Mouse (Mus musculus) intestine, postnatal 0 days (tissue): ENCODE results near the gene Prkg1. TPM values are rescaled to one million over a fixed set of nuclear protein-coding genes. Genes with fewer than 3 reads are reported as not detected.

Experiments used
- ATAC-seq: fragments of 200-750 bp; cut with Nextera tagmentation; 2 replicates; pipeline ENCODE4 v1.8.0; 2017; ENCODE audit warnings: mild to moderate bottlenecking, moderate TSS enrichment, moderate library complexity
- H3K27ac ChIP-seq: fragments of 300-500 bp; sonication (generic); 2 replicates; pipeline ENCODE4 v1.5.1; 2014; ENCODE audit warnings: mild to moderate bottlenecking, low read depth, low read length, moderate library complexity
- H3K27me3 ChIP-seq: fragments of 300-500 bp; sonication (generic); replicated peaks from 2 replicates; pipeline ENCODE4 v1.6.1; 2014; ENCODE audit warnings: low read length, mixed read lengths; ENCODE audit not compliant: control insufficient read depth, insufficient read depth
- H3K36me3 ChIP-seq: fragments of 300-500 bp; sonication (generic); 2 replicates; pipeline ENCODE4 v1.6.1; 2014; ENCODE audit warnings: mild to moderate bottlenecking, moderate library complexity; ENCODE audit not compliant: control insufficient read depth, insufficient read depth
- H3K4me1 ChIP-seq: fragments of 300-500 bp; sonication (generic); replicated peaks from 2 replicates; pipeline ENCODE4 v1.6.1; 2014; ENCODE audit warnings: antibody characterized with exemption, low read length, mixed read lengths; ENCODE audit not compliant: control insufficient read depth, insufficient read depth
- H3K4me2 ChIP-seq: fragments of 300-500 bp; sonication (generic); replicated peaks from 2 replicates; pipeline ENCODE4 v1.6.1; 2014; ENCODE audit warnings: low read depth, mild to moderate bottlenecking, moderate library complexity
- H3K4me3 ChIP-seq: fragments of 300-500 bp; sonication (generic); 2 replicates; pipeline ENCODE4 v1.5.1; 2014; ENCODE audit warnings: low read depth, low read length
- H3K9ac ChIP-seq: fragments of 300-500 bp; sonication (generic); 2 replicates; pipeline ENCODE4 v1.6.1; 2014; ENCODE audit warnings: mild to moderate bottlenecking, low read depth, low read length
- H3K9me3 ChIP-seq: fragments of 300-500 bp; sonication (generic); 2 replicates; pipeline ENCODE4 v1.6.1; 2016; ENCODE audit warnings: mixed run types; ENCODE audit not compliant: control insufficient read depth
- CTCF ChIP-seq: sonication (generic); IDR thresholded peaks from 2 replicates; pipeline ENCODE4 v1.5.1; 2016; ENCODE audit warnings: low read depth, mild to moderate bottlenecking, control low read depth, antibody characterized with exemption, moderate library complexity
- WGBS: fragments of 180-500 bp; shearing (Covaris S2); extraction: QIAGEN DNeasy Blood & Tissue Kit; methylation state at CpG from one replicate; pipeline ENCODE4 v1.1.7; 2014; 5-methylcytosine and 5-hydroxymethylcytosine counted together
- polyA plus RNA-seq: library from polyadenylated mRNA; unstranded; fragments of >200 nt; fragmentation: Nextera tagmentation; extraction: Ambion mirVana; gene quantifications from 2 replicates; pipeline ENCODE4 v1.2.1, GENCODE M21; 2015

The Prkg1 gene
- polyA plus RNA-seq, 1 experiment from 2014 or later = 4.0 TPM

DNA sequence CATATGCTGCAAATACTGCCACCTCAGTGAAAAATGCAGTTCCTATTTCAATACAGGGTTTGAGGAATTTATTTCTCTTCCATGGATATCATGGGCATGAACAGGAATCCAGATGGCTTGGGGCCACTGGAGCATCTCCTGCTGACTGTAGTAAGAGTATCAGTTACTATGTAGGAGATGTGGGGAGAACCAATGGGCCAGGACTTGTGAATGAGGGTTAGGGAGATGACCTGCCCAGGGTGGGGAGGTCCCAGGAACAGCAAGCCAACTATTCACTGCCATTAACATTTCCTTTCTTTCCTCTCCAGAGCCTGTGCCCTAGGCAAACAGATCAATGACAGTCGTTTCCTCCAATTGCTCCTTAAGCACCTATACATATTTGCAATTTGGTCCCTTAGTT, 593.8 kb downstream of the Prkg1 start:
- no peak overlapping the region for H3K9ac ChIP-seq
- no peak overlapping the region for H3K4me3 ChIP-seq
- H3K9me3 ChIP-seq = no peaks in the 10 kb centered on the region
- no peak overlapping the region for H3K4me2 ChIP-seq
- WGBS = 33% methylated on average over 1 of the region's 1 CpGs
- no peak for TF ChIP-seq CTCF
- H3K27me3 ChIP-seq = no peaks in the 10 kb centered on the region
- H3K36me3 ChIP-seq = no peaks in the 10 kb centered on the region
- no peaks in the 10 kb centered on the region for H3K4me1 ChIP-seq
- no peak for ATAC-seq
- no peak overlapping the region for H3K27ac ChIP-seq

DNA sequence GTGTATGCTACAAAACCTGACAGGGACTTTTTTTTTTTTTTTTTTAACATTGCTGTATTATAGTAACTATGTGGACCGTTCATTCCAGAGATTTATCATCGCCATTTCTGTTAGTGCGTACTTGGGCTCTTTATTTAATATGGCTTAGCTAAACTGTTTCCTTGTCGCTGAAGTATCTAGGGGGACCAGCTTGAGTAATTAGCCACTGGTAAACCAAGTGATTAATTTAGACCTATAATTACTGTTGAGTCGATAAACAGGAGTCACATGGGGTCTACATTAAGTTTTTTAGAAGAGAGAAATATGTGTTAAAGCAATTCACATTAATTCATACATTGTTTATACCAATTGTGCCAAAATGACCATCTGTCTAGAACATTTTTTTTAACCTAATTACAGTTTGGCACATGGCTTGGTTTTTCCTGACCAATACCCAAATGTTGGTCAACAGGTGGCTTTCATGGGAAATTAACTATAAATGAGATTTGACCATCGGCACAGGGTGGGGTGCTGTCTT, 605.8 kb downstream of the Prkg1 start:
- H3K27ac ChIP-seq = no peak overlapping the region
- no peaks in the 10 kb centered on the region for H3K9me3 ChIP-seq
- H3K9ac ChIP-seq = no peak overlapping the region
- H3K4me3 ChIP-seq = no peak overlapping the region
- WGBS = 67% methylated on average over 6 of the region's 6 CpGs
- no peak overlapping the region for H3K4me2 ChIP-seq
- no peaks in the 10 kb centered on the region for H3K36me3 ChIP-seq
- no peaks in the 10 kb centered on the region for H3K27me3 ChIP-seq
- H3K4me1 ChIP-seq = no peaks in the 10 kb centered on the region
- TF ChIP-seq CTCF = no peak
- ATAC-seq = no peak

DNA sequence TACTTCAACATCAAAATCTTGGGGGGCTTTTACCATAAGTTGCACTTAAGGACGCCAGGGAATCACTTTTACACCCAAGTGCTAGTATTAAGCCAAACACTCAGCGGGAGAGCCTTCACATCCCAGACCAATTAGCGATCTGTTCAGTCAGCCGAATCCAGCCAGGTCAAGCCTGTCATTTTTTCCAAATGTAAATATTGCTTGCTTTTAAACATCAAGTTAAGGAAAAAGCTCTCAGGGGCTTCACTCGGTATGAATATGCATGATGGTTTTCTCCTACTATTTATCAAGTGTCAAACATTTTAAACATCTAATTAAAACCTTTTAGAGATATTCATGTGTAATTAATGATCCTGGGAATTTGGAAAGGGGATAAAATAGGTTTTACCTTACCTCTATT, 611.4 kb downstream of the Prkg1 start:
- Histone ChIP-seq H3K9ac (no peak overlapping the region), H3K27ac (no peak overlapping the region), H3K4me3 (no peak overlapping the region), H3K36me3 (no peaks in the 10 kb centered on the region), H3K4me2 (no peak overlapping the region), H3K4me1 (no peaks in the 10 kb centered on the region), H3K27me3 (no peaks in the 10 kb centered on the region), H3K9me3 (no peaks in the 10 kb centered on the region)
- no peak for TF ChIP-seq CTCF
- no peak for ATAC-seq
- WGBS = 51% methylated on average over 5 of the region's 5 CpGs

DNA sequence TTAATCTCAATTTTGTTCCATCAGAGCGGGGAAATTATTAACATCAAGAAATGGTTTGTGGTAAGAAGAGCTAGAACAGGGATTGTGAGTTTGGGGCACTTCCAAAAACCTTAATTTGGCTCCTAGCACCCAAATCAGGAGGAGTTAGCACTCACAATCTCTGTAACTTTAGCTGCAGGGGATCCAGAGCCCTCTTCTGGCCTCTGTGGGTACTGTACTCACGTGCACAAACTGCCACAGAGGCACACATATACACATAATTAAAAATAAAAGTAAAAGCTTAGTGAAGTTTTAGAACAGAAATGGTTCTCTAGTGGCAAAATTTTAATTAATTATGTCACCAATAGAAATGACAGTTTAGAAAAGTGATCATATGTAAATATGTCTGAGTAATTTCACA, 614.9 kb downstream of the Prkg1 start:
- Histone ChIP-seq H3K9ac (no peak overlapping the region), H3K36me3 (no peaks in the 10 kb centered on the region), H3K27me3 (no peaks in the 10 kb centered on the region), H3K4me3 (no peak overlapping the region), H3K4me1 (no peaks in the 10 kb centered on the region), H3K27ac (no peak overlapping the region), H3K4me2 (no peak overlapping the region), H3K9me3 (no peaks in the 10 kb centered on the region)
- TF ChIP-seq CTCF = no peak
- no peak for ATAC-seq
- 91% methylated on average over 2 of the region's 2 CpGs for WGBS

DNA sequence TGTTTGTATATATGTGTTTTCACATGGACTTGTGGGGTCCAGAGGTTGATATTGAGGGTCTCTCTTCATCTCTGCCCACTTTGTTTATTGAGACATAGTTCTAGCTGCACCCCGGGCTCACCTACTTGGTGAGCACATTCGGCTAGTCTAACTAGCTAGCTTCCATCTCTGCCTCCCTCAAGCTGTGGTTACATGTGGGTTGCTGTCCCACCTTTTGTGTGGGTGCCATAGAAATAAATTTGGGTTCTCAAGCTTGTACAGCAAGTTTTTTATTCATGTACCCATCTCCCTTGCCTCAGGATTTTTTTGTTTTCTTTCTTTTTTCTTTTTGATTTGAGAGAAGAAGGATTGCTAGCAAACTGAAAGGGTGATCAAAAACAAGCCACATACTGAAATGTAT, 617.4 kb downstream of the Prkg1 start:
- no peaks in the 10 kb centered on the region for H3K27me3 ChIP-seq
- no peaks in the 10 kb centered on the region for H3K9me3 ChIP-seq
- H3K27ac ChIP-seq = no peak overlapping the region
- TF ChIP-seq CTCF = no peak
- ATAC-seq = no peak
- no peak overlapping the region for H3K9ac ChIP-seq
- 93% methylated on average over 2 of the region's 2 CpGs for WGBS
- H3K4me1 ChIP-seq = no peaks in the 10 kb centered on the region
- no peak overlapping the region for H3K4me2 ChIP-seq
- H3K36me3 ChIP-seq = no peaks in the 10 kb centered on the region
- H3K4me3 ChIP-seq = no peak overlapping the region

DNA sequence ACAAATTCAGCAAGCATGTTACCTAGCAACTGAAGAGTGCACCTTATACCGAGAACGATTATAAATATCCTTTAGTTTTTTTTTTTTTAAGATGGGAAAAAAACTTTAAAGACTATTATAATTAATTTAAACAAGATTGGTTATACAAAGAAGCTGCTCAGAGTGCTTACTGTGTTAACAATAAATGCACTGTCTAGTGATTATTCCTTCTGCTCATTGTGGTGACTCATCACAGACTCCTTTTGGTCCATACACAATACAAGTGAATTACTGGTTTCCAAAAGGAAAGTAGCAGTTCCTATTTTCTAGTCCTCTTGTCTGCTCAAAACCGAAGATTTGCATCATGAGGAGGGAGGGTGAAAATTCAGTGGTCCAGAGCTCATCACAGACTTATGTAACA, 618.7 kb downstream of the Prkg1 start:
- TF ChIP-seq CTCF = no peak
- Histone ChIP-seq H3K4me3 (no peak overlapping the region), H3K36me3 (no peaks in the 10 kb centered on the region), H3K4me1 (no peaks in the 10 kb centered on the region), H3K9ac (no peak overlapping the region), H3K27me3 (no peaks in the 10 kb centered on the region), H3K27ac (no peak overlapping the region), H3K9me3 (no peaks in the 10 kb centered on the region), H3K4me2 (no peak overlapping the region)
- 43% methylated on average over 3 of the region's 3 CpGs for whole genome bisulfite sequencing
- no peak for ATAC-seq

DNA sequence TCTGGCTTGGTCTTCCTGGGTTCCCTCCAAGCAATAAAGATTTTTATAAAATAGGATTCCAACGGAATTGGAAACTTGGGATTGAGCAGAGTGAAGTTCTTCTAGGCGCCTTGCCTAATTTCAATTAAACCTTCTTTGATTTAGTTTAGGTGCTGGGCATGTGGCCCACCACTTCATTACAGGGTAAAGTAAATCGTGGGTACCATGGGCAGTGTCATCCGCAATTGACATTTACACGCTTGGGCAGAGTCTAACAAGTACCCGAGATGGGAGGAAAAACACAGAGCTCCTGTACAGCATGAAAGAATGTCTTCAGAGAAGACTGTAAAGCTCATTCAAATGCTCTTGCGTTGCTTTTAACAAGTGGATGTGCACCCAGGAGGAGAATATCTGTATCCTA, 622.9 kb downstream of the Prkg1 start:
- no peak overlapping the region for H3K9ac ChIP-seq
- no peak overlapping the region for H3K4me3 ChIP-seq
- no peak overlapping the region for H3K4me2 ChIP-seq
- no peaks in the 10 kb centered on the region for H3K4me1 ChIP-seq
- no peaks in the 10 kb centered on the region for H3K27me3 ChIP-seq
- H3K36me3 ChIP-seq = no peaks in the 10 kb centered on the region
- no peak overlapping the region for H3K27ac ChIP-seq
- WGBS = 89% methylated on average over 7 of the region's 7 CpGs
- no peak for TF ChIP-seq CTCF
- no peak for ATAC-seq
- H3K9me3 ChIP-seq = no peaks in the 10 kb centered on the region
